Mouse (Mus musculus) cerebellum, adult 8-10 months (tissue): ENCODE data around the gene Ric8b.

Source experiments
- DNase-seq: peaks from one replicate; pipeline ENCODE4 v3.0.0; 2022

Gene Ric8b

GRCm38 (mm10) chr10:84909021-84909801 is 8.2 kb upstream of the Ric8b start:
- DNase-seq, result no peak

GRCm38 (mm10) chr10:84910194-84910593 is 7.2 kb upstream of the Ric8b start:
- no peak for DNase-seq

GRCm38 (mm10) chr10:84910758-84911384 is 6.5 kb upstream of the Ric8b start:
- DNase-seq, result no peak

- DNase-seq, result no peak
These were observed 4.3 kb upstream of the Ric8b start for GRCm38 (mm10) chr10:84913148-84913547.

DNA sequence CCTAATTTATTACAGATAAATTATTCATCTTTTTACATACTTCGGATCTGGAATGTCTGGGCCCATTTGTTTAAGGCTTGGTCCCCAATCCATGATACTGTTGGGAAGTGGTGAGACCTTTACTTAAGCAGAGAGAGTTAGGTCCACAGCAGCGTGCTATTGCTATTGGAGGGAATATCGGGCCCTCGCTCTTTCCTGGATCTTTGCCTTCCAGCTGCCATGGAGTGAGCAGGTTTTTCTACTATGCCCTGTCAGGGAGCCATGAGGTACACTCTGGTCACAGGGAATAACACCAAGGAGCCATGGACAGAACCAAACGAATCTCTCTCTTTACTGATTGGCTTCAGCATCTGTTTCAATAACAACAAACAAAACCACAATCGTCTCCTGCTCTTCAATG is 1.9 kb upstream of the Ric8b start:
- DNase-seq, result no peak

GRCm38 (mm10) chr10:84917731-84918095 is 297 bp downstream of the Ric8b start:
- no peak for DNase-seq

- DNase-seq, result no peak
These were observed 8.9 kb downstream of the Ric8b start for GRCm38 (mm10) chr10:84926336-84926735.

DNA sequence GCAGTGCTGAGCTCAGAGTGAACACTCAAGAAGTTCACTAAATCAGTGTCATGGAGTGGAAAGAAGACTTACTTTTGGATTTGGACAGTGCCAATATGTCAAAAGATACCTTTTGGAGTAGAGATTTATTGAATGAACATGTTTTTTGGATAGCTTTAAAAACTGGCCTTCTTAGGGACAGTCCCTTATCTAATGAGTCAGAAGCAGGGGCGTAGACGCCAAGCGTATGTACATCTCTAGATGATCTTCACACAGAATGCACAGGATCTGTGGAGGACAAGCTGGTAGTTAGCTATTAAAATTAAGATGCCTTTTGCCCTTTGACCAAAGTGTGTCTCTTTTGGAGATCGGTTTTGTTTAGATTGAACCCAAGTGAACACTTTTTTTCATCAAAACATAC is 9.5 kb downstream of the Ric8b start:
- DNase-seq, result no peak

DNA sequence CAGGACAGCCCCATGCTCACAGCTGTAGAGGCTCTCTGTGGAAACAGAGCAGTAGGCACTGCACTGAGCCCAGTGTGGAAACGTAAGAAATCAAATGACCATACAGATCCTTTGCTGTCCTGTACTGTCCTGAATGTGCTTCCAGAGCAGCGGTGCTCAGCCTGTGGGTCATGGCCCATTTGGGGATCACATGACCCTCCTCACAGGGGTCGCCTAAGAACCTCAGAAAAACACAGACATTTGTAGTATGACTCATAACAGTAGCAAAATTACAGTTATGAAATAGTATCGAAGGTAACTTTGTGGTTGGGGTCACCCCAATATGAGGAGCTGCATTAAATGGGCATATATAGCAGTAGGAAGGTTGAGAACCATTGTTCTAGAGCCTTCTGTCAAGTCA is 11.0 kb downstream of the Ric8b start:
- DNase-seq, result no peak

GRCm38 (mm10) chr10:84935553-84936209 is 18.3 kb downstream of the Ric8b start:
- DNase-seq, result no peak

GRCm38 (mm10) chr10:84936832-84937515 is 19.6 kb downstream of the Ric8b start:
- no peak for DNase-seq

DNA sequence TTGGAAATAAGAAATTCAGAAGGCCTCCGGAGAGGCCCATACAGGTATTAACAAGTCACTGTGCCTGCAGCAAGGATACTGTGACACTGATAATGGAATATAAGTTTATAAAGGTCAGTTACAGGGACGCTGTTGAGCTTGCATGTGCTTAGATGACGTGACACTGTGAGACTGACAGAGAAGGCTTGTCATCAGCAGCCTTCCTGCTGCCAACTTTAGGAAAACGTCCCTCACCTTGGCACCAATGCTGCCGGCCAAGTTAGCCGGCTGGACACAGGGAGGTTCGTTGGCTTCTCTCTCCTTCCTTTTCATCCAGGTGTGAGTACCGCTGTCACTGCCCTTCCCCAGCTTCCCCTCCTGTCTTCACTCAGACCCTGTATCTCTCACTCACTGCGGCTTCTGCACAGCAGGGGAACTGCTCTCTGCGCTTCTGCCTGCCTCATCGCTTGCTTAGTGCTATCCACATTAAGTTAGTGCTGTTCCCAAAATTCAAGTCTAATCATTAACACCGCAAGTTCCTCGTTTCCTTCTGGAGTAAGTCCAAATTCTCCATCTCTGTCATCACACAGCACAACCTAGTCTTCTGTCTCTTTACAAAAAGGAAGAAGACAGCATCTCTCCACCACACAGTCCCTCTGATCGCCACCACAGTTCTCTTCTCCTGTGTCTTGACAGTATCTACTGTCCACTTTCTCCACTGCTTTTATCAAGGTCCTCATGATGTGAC is 20.8 kb downstream of the Ric8b start:
- DNase-seq, result no peak

DNA sequence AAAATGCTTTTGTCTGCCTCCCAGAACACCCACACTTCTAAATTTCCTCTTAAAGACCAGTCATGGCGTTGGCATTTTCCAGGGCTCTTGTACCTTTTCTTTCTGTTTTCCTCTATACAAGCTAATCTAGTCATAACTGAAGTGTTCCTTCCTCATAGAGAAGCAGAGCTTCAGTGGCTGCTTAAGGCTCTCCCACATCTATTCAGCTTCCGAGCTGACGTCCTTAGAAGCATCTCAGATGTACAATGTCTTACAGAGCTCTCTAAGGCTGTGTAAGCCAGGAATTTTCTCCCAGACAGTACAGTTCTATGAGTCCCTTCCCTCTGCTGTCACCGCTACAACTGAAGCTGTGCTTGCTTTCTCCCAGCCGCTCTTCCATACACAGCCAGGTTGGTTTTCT is 21.5 kb downstream of the Ric8b start:
- no peak for DNase-seq

DNA sequence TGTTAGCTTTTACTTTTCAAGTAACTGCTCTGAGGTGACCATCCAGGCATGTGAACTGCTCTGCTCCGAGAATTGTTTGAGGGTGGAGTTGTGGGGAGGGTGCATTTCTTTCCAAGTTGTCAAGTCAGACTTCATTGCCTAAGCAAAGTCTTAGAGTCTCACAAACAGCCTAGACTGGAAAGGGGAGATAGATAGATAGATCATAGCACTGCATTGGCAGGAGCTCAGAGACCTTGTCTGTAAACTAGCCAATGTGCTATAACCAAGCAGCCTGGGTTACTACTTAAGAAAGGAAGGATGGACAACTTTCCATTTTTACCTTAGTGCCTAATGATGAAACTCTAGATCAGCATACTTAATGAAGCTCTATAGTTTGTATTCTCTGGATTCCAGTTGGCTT is 22.9 kb downstream of the Ric8b start:
- no peak for DNase-seq

DNA sequence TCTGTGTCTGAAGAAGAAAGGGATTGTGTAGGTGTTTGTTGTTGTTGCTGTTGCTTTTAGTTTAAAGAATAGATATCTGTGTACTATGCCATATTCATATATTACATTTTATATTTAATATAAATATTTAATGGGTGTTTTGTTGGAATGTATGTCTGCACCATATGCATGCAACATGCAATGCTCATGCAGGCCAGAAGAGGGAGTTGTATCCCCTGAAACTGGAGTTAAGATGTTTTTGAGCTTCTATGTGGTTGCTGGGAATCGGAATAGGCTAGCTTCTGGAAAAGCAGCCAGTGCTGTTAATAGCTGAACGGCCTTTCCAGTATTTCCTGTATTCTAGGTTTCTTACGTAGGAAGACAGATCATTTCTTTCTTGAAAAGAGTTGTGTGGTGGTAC is 28.3 kb downstream of the Ric8b start:
- no peak for DNase-seq

DNA sequence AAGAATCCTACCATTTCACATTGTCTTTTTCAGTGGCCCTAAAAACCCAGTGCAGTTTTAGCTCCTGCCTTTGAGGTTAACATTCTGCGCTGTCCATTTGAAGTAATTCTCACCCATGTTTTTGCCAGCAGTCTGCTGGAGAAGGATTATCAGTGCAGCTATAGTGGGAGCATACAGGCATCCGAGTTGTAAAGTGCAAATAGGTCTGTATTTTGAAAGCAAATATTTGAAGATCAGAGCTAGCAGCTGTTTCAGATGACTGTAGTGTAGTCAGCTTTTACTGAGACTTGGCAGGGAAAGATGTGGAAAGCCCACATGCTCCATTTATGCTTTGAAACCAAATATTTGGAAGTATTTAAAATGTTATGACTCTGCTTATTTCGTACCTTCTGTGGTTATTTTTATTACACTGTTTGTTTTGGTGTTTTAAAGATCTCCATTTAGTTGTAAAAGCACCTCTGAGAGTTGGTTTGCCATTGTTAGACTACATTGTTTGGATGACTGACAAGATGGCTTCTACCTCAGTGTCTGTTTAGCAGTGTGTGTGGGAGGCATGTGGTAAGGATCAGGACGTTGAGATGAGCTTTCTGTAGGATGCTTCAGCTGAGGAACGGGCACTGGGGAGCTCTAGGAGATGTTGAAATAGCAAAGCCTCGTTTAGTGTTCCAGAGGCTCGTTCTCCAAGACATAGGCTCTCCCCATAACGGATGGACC is 31.7 kb downstream of the Ric8b start:
- DNase-seq, result no peak

DNA sequence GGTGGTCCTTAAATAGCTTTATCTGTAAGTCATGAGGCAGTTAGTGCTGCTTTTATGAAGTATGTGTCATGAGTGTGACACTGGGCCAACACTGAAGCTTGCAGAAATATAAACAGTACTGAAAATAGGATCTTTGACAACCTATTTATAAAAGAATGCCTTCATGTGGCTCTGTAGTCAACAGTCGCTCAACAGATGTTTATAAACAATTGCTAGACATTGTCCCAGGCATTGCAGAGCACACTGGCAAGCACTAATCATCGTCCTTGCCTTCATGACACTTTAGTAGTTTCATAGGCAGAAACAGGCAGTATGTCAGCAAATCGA is 32.2 kb downstream of the Ric8b start:
- no peak for DNase-seq

- no peak for DNase-seq
These were observed 33.0 kb downstream of the Ric8b start for GRCm38 (mm10) chr10:84950384-84950783.

GRCm38 (mm10) chr10:84954236-84954635 is 36.8 kb downstream of the Ric8b start:
- no peak for DNase-seq

DNA sequence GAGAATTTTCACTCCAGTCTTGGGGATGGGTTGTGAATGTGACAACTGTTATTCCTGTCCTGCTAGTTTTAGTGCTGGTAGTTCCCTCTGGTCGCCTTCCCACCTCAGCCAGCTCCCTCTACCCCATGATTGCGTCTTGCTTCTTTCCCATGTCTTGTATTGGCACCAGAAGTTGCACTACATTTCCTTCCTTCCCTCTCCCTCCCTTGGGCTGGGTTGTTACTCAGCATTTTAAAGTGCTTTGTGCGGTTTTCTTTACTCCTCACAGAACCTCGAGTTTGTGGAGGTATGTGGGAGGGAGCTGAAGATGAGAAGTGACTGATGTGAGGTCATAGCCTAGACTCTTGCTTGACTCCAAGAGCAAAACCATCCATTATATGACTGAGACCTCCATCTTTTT is 38.8 kb downstream of the Ric8b start:
- DNase-seq, result no peak

DNA sequence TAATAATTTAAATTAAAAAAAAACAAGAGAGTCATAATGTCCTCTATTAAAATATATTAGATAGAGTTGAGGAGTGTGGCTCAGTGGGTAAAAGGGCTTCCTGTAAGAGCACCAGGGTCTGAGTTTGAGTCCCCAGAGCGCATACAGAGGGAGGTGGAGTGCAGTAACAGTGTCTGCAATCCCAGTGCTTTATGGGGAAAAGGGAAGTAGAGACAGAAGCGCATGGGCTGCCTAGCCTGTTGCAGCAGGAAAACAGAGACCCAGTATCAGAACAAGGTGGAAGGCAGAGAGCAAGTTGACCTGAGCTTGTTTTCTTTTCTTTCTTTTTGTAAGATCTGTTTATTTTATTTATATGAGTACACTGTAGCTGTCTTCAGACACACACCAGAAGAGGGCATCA is 41.2 kb downstream of the Ric8b start:
- no peak for DNase-seq

- DNase-seq, result no peak
These were observed 43.0 kb downstream of the Ric8b start for GRCm38 (mm10) chr10:84960380-84960930.
